Mouse (Mus musculus) ES-E14 (cell line): ENCODE results near the gene Rbpj. TPM values are rescaled to one million over a fixed set of nuclear protein-coding genes. Genes with fewer than 3 reads are reported as not detected.
A peak's percentile ranks its signal among the peaks of the same experiment; 100 is the strongest.

Experiments used
- DNase-seq: peaks from one replicate; pipeline ENCODE4 v3.0.0-alpha.2; 2013; ENCODE audit warnings: low read depth, low spot score
- H3K27ac ChIP-seq: 2 replicates; pipeline ENCODE4 v1.5.1; 2012; ENCODE audit warnings: low read depth, mild to moderate bottlenecking, low read length, moderate library complexity, mixed read lengths; ENCODE audit not compliant: poor library complexity, insufficient read depth, severe bottlenecking
- H3K36me3 ChIP-seq: 2 replicates; pipeline ENCODE4 v1.6.1; 2012; ENCODE audit warnings: mild to moderate bottlenecking, low read length, moderate library complexity, mixed read lengths; ENCODE audit not compliant: control insufficient read depth, poor library complexity, insufficient read depth, severe bottlenecking
- H3K4me1 ChIP-seq, 2 experiments: fragments of 150-350 bp in 1 of 2; sonication (generic) in 1 of 2; 2 replicates each; pipeline ENCODE4 v1.6.1; 2012; ENCODE audit warnings: low read length in 2 of 2, mild to moderate bottlenecking in 1 of 2, mixed read lengths in 1 of 2; ENCODE audit not compliant: control insufficient read depth in 2 of 2, insufficient read depth in 2 of 2, poor library complexity in 1 of 2
- H3K4me3 ChIP-seq, 2 experiments: fragments of 150-350 bp in 1 of 2; sonication (generic) in 1 of 2; 2 replicates each; pipeline ENCODE4 v1.5.1; 2012; ENCODE audit warnings: low read length in 2 of 2, low read depth in 1 of 2, mild to moderate bottlenecking in 1 of 2, mixed read lengths in 1 of 2; ENCODE audit not compliant: insufficient read depth in 1 of 2, poor library complexity in 1 of 2, severe bottlenecking in 1 of 2
- H3K9ac ChIP-seq: 2 replicates; pipeline ENCODE4 v1.6.1; 2012; ENCODE audit warnings: low read depth, mild to moderate bottlenecking, low read length, mixed read lengths; ENCODE audit not compliant: poor library complexity, insufficient read depth, severe bottlenecking
- H3K9me3 ChIP-seq: fragments of 150-350 bp; sonication (generic); 2 replicates; pipeline ENCODE4 v1.6.1; 2012; ENCODE audit warnings: low read depth, mild to moderate bottlenecking, low read length; ENCODE audit not compliant: control insufficient read depth, insufficient read depth
- CHD2 ChIP-seq: IDR thresholded peaks from 2 replicates; pipeline ENCODE4 v1.6.1; 2014; ENCODE audit warnings: mild to moderate bottlenecking, low read depth, low read length, inconsistent platforms
- HCFC1 ChIP-seq: IDR thresholded peaks from 2 replicates; pipeline ENCODE4 v1.6.1; 2012; ENCODE audit warnings: low read length, inconsistent platforms, borderline replicate concordance; ENCODE audit not compliant: insufficient read depth
- MAFK ChIP-seq: IDR thresholded peaks from 2 replicates; pipeline ENCODE4 v1.6.1; 2014; ENCODE audit warnings: mild to moderate bottlenecking, low read depth, low read length, inconsistent platforms; ENCODE audit not compliant: insufficient read depth
- ZC3H11A ChIP-seq: IDR thresholded peaks from 2 replicates; pipeline ENCODE4 v1.6.1; 2012; ENCODE audit warnings: low read depth, mild to moderate bottlenecking, inconsistent platforms, low read length, borderline replicate concordance
- ZNF384 ChIP-seq: IDR thresholded peaks from 2 replicates; pipeline ENCODE4 v1.6.1; 2012; ENCODE audit warnings: low read depth, low read length, inconsistent platforms
- in situ Hi-C, 2 experiments: fragments of 600-800 bp; cut with MboI; formaldehyde crosslinking; loops; one replicate each; pipeline ENCODE4 v1.15.1; 2025; ENCODE audit warnings: low sequenced_read_pairs in 2 of 2, inconsistent platforms in 1 of 2; ENCODE audit not compliant: unreplicated experiment in 2 of 2
- total RNA-seq: library from RNA; depleted of rRNA; stranded (reverse); fragments of 300-350 nt; gene quantifications from 2 replicates; pipeline ENCODE4 v1.2.3, GENCODE M21; 2012

Gene Rbpj
- total RNA-seq, 1 experiment = 159 TPM

DNA sequence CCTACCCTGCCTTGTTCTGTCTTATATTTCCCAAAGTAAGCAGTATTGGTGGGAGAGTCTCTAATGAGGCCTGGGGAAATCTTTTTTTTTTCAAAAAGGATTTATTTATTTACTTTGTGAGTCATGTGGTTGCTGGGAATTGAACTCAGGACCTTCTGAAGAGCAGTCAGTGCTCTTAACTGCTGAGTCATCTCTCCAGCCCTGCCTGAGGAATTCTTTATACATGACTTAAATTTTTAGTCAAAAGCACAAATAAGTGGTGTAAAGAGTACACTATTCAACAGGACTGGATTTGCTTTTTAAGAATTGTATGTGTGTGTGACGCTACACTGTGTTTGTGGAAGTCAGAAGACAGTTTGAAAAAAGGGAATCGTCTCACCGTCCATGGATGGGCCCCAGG is 166.1 kb downstream of the Rbpj start:
- Histone ChIP-seq H3K36me3 (peaks cover 7% of the 10 kb centered on the region), H3K9me3 (no peaks in the 10 kb centered on the region), H3K9ac (no peak overlapping the region), H3K27ac (no peak overlapping the region; the same call in 1 of the 2 replicates), H3K4me3 (no peak overlapping the region), H3K4me1 (no peaks in the 10 kb centered on the region)
- no peak for DNase-seq
- TF ChIP-seq ZC3H11A (no peak), MAFK (peak; percentile 81), ZNF384 (no peak)
- in situ Hi-C loops = no loop called here

GRCm38 (mm10) chr5:53636795-53637194 is 170.8 kb downstream of the Rbpj start:
- H3K27ac ChIP-seq = no peak overlapping the region
- DNase-seq = no peak
- peaks cover 6% of the 10 kb centered on the region for H3K36me3 ChIP-seq
- no peak overlapping the region for H3K9ac ChIP-seq
- in situ Hi-C loops = no loop called here
- no peaks in the 10 kb centered on the region for H3K9me3 ChIP-seq
- H3K4me3 ChIP-seq = no peak overlapping the region
- TF ChIP-seq ZC3H11A = no peak
- no peak for TF ChIP-seq ZNF384
- no peak for TF ChIP-seq HCFC1
- TF ChIP-seq MAFK = no peak
- TF ChIP-seq CHD2 = no peak
- peaks cover 0 to 2% of the 10 kb centered on the region in 2 experiments; a peak in 2 of 4 replicates for H3K4me1 ChIP-seq

- Histone ChIP-seq H3K9me3 (no peaks in the 10 kb centered on the region), H3K4me1 (peaks cover 0 to 2% of the 10 kb centered on the region in 2 experiments; a peak in 2 of 4 replicates), H3K36me3 (peaks cover 8% of the 10 kb centered on the region), H3K4me3 (no peak overlapping the region), H3K9ac (no peak overlapping the region), H3K27ac (no peak overlapping the region)
- no peak for DNase-seq
- in situ Hi-C loops = no loop called here
- no peak for TF ChIP-seq ZC3H11A
- no peak for TF ChIP-seq HCFC1
- no peak for TF ChIP-seq CHD2
- no peak for TF ChIP-seq MAFK
- no peak for TF ChIP-seq ZNF384
Observed at GRCm38 (mm10) chr5:53637206-53637605, 171.3 kb downstream of the Rbpj start.

DNA sequence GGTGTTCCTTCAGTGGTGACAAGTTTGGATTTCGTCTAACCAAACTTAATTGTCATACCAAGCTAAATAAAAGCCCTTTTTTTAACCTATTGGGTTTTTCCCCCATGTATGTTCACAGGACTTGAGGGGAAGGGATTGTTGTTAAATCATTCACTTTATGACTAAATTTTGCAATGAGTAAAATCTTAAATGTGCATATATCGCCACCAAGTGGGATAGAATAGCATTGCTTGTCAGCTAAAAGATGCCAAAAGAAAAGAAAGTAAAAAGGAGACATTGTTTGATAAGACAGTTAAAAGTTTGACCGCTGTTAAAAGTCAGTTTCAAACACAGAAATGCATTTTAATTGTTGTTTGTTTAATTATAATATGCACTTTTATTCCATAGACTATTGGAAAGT is 172.7 kb downstream of the Rbpj start:
- no peak for DNase-seq
- no peak overlapping the region for H3K4me3 ChIP-seq
- H3K9ac ChIP-seq = no peak overlapping the region
- H3K4me1 ChIP-seq = peaks cover 0 to 2% of the 10 kb centered on the region in 2 experiments; a peak in 2 of 4 replicates
- H3K9me3 ChIP-seq = no peaks in the 10 kb centered on the region
- no peak overlapping the region for H3K27ac ChIP-seq
- in situ Hi-C loops = no loop called here
- no peak for TF ChIP-seq HCFC1
- peaks cover 15% of the 10 kb centered on the region for H3K36me3 ChIP-seq

DNA sequence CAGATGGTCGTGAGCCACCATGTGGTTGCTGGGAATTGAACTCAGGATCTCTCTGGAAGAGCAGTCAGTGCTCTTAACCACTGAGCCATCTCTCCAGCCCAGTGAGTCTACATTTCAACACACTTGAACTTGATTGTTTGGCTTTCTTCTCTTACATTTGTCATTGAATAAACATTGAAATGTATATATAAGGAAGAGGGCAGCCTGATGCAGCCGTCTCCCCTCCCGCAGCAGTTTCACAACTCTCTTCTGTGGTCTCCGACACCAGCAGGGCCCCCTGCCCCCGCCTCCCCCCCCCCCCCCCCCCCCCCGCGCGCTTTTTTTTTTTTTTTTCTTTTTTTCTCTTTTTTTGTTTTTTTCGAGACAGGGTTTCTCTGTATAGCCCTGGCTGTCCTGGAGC is 180.7 kb downstream of the Rbpj start:
- H3K36me3 ChIP-seq = peaks cover 25% of the 10 kb centered on the region
- no peak overlapping the region for H3K4me3 ChIP-seq
- H3K27ac ChIP-seq = no peak overlapping the region
- in situ Hi-C loops = no loop called here
- TF ChIP-seq HCFC1 = no peak
- no peak for TF ChIP-seq CHD2
- TF ChIP-seq ZNF384 = no peak
- H3K9me3 ChIP-seq = no peaks in the 10 kb centered on the region
- no peak overlapping the region for H3K9ac ChIP-seq
- no peak for DNase-seq
- H3K4me1 ChIP-seq = peaks cover 0 to 2% of the 10 kb centered on the region in 2 experiments; a peak in 2 of 4 replicates
